Mouse (Mus musculus): ENCODE results near the gene Ifitm1. TPM values are rescaled to one million over a fixed set of nuclear protein-coding genes. Genes with fewer than 3 reads are reported as not detected.

The Ifitm1 gene
- total and polyA plus RNA-seq, 3 experiments: 0.23 TPM; not detected in 2

- Histone ChIP-seq H3K9me3 (replicated peaks; ENCODE audit: insufficient read depth, low read length) (no peaks in the 10 kb centered on the region), H3K79me2 (ENCODE audit: control insufficient read depth, insufficient read depth, low read length, poor library complexity) (no peaks in the 10 kb centered on the region), H3K27me3 (ENCODE audit: control insufficient read depth in 1 of 2, insufficient read depth in 2 of 2, low read length in 2 of 2) (no peaks in the 10 kb centered on the region), H3K4me1 (ENCODE audit: control insufficient read depth in 1 of 2, insufficient read depth in 2 of 2, low read length in 2 of 2) (peaks cover 0 to 12% of the 10 kb centered on the region in 2 experiments; a peak in 2 of 4 replicates), H3K4me3 (ENCODE audit: control insufficient read depth in 1 of 2, insufficient read depth in 1 of 2, low read depth in 2 of 2, low read length in 2 of 2) (no peak overlapping the region), H3K27ac (ENCODE audit: control insufficient read depth, low read depth, low read length) (no peak overlapping the region), H3K36me3 (ENCODE audit: control insufficient read depth in 1 of 2, insufficient read depth in 2 of 2, low read length in 2 of 2) (no peaks in the 10 kb centered on the region; a peak in 1 of 4 replicates), H3K9ac (ENCODE audit: control insufficient read depth, low read depth, low read length, poor library complexity, severe bottlenecking) (no peak overlapping the region)
- TF ChIP-seq RAD21 (IDR thresholded peaks at IDR 0.05; ENCODE audit: low read depth, low read length) (peak; percentile 81), POLR2AphosphoS5 (IDR thresholded peaks at IDR 0.05; ENCODE audit: borderline replicate concordance, low read depth, low read length) (no peak), MAZ (IDR thresholded peaks at IDR 0.05; ENCODE audit: low read depth, low read length) (peak; percentile 61; the same call in 1 of the 2 replicates), MXI1 (IDR thresholded peaks at IDR 0.05; ENCODE audit: low read depth, low read length) (no peak), MEF2A (IDR thresholded peaks at IDR 0.05; ENCODE audit: extremely low read depth, insufficient replicate concordance, low read depth, low read length, poor library complexity, severe bottlenecking) (no peak), JUND (IDR thresholded peaks at IDR 0.05; ENCODE audit: low read depth, low read length) (no peak), ZKSCAN1 (IDR thresholded peaks at IDR 0.05; ENCODE audit: low read depth, low read length) (no peak), MAX (IDR thresholded peaks at IDR 0.05; ENCODE audit: low read length) (no peak), GATA1 (IDR thresholded peaks at IDR 0.05; ENCODE audit: low read depth, low read length) (no peak), CHD2 (IDR thresholded peaks at IDR 0.05; ENCODE audit: low read length) (no peak), RCOR1 (IDR thresholded peaks at IDR 0.05; ENCODE audit: low read depth, low read length) (no peak), ZC3H11A (IDR thresholded peaks at IDR 0.05; ENCODE audit: low read depth, low read length) (peak; percentile 68), POLR2A (IDR thresholded peaks at IDR 0.05; ENCODE audit: control insufficient read depth in 1 of 2, insufficient read depth in 1 of 2, low read depth in 1 of 2, low read length in 2 of 2, poor library complexity in 1 of 2) (no peak), MYC (IDR thresholded peaks at IDR 0.05; ENCODE audit: low read depth, low read length) (no peak), KAT2A (conservative IDR thresholded peaks at IDR 0.05; ENCODE audit: low read depth, low read length) (no peak), USF2 (IDR thresholded peaks at IDR 0.05; ENCODE audit: borderline replicate concordance in 1 of 2, insufficient read depth in 1 of 2, low read depth in 1 of 2, low read length in 2 of 2) (no peak), ZNF384 (IDR thresholded peaks at IDR 0.05; ENCODE audit: low read depth, low read length) (no peak), MAFK (IDR thresholded peaks at IDR 0.05; ENCODE audit: borderline replicate concordance, low read depth, low read length) (no peak), CHD1 (IDR thresholded peaks at IDR 0.05; ENCODE audit: low read depth, low read length) (no peak), ETS1 (IDR thresholded peaks at IDR 0.05; ENCODE audit: low read depth, low read length) (no peak), UBTF (IDR thresholded peaks at IDR 0.05; ENCODE audit: borderline replicate concordance, insufficient read depth, low read depth, low read length) (no peak), SMC3 (IDR thresholded peaks at IDR 0.05; ENCODE audit: low read depth, low read length) (peak; percentile 83), ZMIZ1 (IDR thresholded peaks at IDR 0.05; ENCODE audit: low read depth, low read length) (no peak), SIN3A (IDR thresholded peaks at IDR 0.05; ENCODE audit: low read length) (peak; percentile 23; the same call in 1 of the 2 replicates), CTCF (IDR thresholded peaks at IDR 0.05 in 2 of 3, conservative IDR thresholded peaks at IDR 0.05 in 1 of 3; ENCODE audit: control insufficient read depth in 1 of 3, insufficient read depth in 1 of 3, low read depth in 2 of 3, low read length in 3 of 3, poor library complexity in 1 of 3, severe bottlenecking in 1 of 3) (peak; percentile 74 to 92 (median 89)), NELFE (IDR thresholded peaks at IDR 0.05; ENCODE audit: low read depth, low read length) (no peak), MYB (IDR thresholded peaks at IDR 0.05; ENCODE audit: low read depth, low read length) (no peak)
- DNase-seq (ENCODE audit: low read depth, low spot score): peak; percentile 78
These were observed 42.1 kb downstream of the Ifitm1 start for GRCm38 (mm10) chr7:141008938-141009660.
